Mouse (Mus musculus) megakaryocyte, embryonic 14.5 days (primary cell): ENCODE data around the gene Dctn5.

ENCODE experiments used
- FLI1 ChIP-seq: IDR thresholded peaks from 2 replicates; pipeline ENCODE4 v1.6.1; 2012; ENCODE audit warnings: low read length, inconsistent platforms, mixed read lengths
- GATA1 ChIP-seq: IDR thresholded peaks from 3 replicates; pipeline ENCODE4 v1.6.1; 2012; ENCODE audit warnings: mixed read lengths, low read length, inconsistent platforms, borderline replicate concordance

DNA sequence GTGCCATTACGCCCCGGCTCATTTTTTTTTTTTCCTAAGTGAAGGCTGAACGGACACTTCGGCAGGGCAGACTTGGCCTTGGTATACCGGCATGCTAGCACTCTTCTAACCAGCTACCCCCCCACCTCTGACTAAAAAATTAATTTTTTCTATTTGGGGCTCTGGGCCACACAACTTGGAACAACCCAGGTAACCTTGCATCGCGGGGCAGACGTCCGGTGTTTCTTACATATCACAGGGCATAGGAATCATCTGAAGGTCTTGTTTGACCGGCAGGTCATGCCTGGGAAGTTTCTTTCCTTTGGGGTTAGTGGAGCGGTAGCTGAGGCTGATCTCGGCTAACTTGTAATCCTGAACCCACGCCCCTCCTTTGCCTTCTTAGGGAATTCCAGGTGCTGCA is 25.6 kb downstream of the Dctn5 start:
- TF ChIP-seq GATA1 (no peak), FLI1 (no peak)
